Mouse (Mus musculus): Measurements from ENCODE around the gene Prm3. TPM values are rescaled to one million over a fixed set of nuclear protein-coding genes. Genes with fewer than 3 reads are reported as not detected.

Prm3 gene
- polyA plus RNA-seq, 1 experiment from 2014 or later, result not detected

DNA sequence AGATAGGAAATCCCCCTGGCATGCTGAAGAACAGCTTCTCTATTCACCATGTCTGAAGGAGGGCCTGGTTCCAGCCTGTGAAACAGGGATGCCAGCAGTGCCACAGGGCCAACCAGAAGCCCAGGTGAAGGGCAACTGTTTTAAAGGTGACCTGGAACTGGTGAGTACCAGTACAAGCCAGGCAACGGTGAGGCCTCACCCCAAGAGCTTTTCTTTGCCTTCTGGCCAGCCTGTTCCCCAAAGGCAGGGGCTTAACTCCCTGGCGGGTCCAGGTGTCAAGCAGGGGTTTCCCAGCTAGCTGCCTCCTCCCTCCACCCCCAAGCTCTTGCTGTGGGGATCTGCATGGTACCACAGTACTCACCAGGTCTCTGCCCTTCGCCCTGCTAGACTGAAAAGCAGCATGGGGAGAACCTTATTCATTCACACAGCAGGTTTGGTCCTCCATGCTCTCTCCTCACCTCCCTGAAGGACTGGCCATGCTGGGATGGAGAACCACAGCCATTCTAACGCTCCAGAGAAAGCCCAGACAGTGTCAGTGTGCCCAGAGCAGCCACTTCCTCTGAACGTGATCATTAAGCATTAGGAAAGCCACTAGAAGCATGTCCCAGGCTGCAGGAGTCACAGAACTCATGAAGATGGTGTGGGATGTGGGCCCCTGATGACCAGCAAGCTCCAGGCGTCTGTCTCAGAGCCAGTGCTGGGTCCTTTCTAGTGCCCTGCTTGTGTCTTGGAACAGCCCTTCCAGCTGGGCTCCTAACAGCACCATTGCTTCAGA lies 8.2 kb downstream of the Prm3 start:
- 0 out of 2 replicates have a peak overlapping the region, but pooled peaks have one; percentile 28 for H3K9ac ChIP-seq
- no peak for ATAC-seq (ENCODE audit: insufficient number of reproducible peaks, insufficient read depth, low FRiP score, low TSS enrichment)
- H3K4me3 ChIP-seq, result peak overlapping the region; percentile 52; the same call in 1 of the 2 replicates
- peak overlapping the region; percentile 78 for H3K27ac ChIP-seq
- 41% methylated on average over 6 of the region's 6 CpGs for WGBS
- no peaks in the 10 kb centered on the region for H3K9me3 ChIP-seq
- H3K36me3 ChIP-seq, result no peaks in the 10 kb centered on the region
- peak overlapping the region; percentile 98 for H3K4me2 ChIP-seq (replicated peaks)
- no peaks in the 10 kb centered on the region for H3K27me3 ChIP-seq
- peaks cover 30% of the 10 kb centered on the region for H3K4me1 ChIP-seq

DNA sequence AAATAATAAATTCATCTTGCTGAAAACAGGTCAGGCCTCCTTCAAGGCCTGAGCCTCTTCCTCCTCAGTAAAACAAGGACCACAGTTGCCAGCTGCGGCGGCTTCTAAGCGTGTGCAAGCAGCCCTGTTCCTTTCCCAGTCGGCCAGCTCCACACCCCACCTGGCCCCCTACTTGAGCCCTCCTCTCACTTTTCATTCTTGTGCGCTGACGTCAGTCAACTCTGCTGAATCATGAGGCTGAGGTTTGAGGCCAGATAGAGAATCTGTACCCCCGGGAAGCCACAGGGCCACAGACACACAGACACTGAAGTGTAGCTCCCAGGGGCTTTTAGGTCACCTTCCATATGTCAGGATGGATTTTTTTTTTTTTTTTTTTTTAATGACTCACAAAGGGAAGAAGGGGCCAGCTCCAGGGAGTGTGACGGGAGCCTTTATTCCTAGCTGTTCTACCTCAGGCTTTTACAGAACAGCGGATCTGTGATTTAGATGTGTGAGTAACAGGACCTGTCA lies 8.8 kb downstream of the Prm3 start:
- 24% methylated on average over 9 of the region's 9 CpGs for WGBS
- Histone ChIP-seq H3K36me3 (no peaks in the 10 kb centered on the region), H3K9me3 (no peaks in the 10 kb centered on the region), H3K9ac (no peak overlapping the region), H3K4me1 (peaks cover 30% of the 10 kb centered on the region), H3K27ac (peak overlapping the region; percentile 78), H3K27me3 (no peaks in the 10 kb centered on the region), H3K4me2 (replicated peaks) (peak overlapping the region; percentile 98), H3K4me3 (no peak overlapping the region)
- ATAC-seq (ENCODE audit: insufficient number of reproducible peaks, insufficient read depth, low FRiP score, low TSS enrichment), result no peak

DNA sequence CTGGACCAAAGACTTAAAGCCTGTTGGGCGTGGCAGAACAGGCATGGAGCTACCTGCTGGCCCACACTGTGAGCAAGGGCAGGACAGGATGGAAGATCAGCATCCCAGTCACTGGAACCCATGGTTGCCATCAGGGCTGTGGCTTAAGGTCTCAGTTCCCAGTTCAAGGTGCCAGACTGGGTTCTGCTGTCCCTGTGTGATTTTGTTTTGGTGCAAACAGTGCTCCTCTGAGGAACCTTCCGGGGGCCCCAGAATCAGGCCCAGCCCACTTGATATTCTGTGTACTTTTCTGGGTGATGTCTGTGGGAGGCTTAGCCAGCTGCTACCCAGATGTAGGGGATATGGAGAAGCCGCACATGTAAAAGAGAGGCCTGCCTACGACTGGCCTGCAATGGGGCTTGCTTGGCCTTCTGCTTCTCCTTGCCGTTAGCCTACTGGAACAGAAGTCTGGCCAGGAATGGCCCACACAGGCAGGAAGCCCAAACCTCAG lies 10.0 kb downstream of the Prm3 start:
- H3K9me3 ChIP-seq, result no peaks in the 10 kb centered on the region
- no peak overlapping the region for H3K4me2 ChIP-seq (replicated peaks)
- H3K4me3 ChIP-seq, result no peak overlapping the region
- H3K36me3 ChIP-seq, result no peaks in the 10 kb centered on the region
- no peak overlapping the region for H3K9ac ChIP-seq
- 60% methylated on average over 5 of the region's 5 CpGs for WGBS
- H3K27ac ChIP-seq, result peak overlapping the region; percentile 66
- no peaks in the 10 kb centered on the region for H3K27me3 ChIP-seq
- ATAC-seq (ENCODE audit: insufficient number of reproducible peaks, insufficient read depth, low FRiP score, low TSS enrichment), result no peak
- H3K4me1 ChIP-seq, result peaks cover 30% of the 10 kb centered on the region

DNA sequence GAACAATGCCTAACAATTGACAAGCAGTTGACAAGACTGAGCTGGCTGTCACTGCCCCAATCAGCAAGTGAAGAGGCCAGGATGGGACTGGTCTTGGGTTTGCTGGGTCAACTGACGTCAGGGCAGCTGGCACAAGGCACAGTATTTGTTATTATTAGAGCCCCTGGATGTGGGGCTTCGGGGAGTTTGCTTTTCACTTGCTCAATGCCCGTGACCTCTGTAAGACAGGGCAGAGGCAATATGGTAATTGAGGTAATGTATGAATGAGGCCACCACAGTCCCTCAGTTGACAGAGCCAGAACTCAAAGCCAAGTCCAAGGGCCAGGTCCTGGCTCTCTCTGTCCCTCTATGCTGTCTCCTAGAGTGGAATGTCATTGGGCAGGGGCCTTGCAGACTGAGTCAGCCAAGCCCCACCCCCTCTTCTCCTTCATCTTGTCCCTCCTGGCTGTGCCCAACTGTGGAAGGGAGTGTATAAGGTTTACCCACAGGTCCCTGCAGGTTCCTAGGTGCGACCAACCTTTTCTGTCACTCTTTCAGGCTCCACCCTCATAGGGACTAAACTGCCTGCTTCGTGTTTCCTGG lies 13.0 kb downstream of the Prm3 start:
- no peak overlapping the region for H3K27ac ChIP-seq
- no peaks in the 10 kb centered on the region for H3K36me3 ChIP-seq
- H3K4me1 ChIP-seq, result peaks cover 18% of the 10 kb centered on the region
- no peak overlapping the region for H3K4me3 ChIP-seq
- no peak overlapping the region for H3K9ac ChIP-seq
- ATAC-seq (ENCODE audit: insufficient number of reproducible peaks, insufficient read depth, low FRiP score, low TSS enrichment), result no peak
- no peak overlapping the region for H3K4me2 ChIP-seq (replicated peaks)
- WGBS, result 68% methylated on average over 5 of the region's 5 CpGs
- H3K27me3 ChIP-seq, result no peaks in the 10 kb centered on the region
- H3K9me3 ChIP-seq, result no peaks in the 10 kb centered on the region

- no peak for ATAC-seq (ENCODE audit: insufficient number of reproducible peaks, insufficient read depth, low FRiP score, low TSS enrichment)
- Histone ChIP-seq H3K9ac (no peak overlapping the region), H3K4me1 (peaks cover 5% of the 10 kb centered on the region), H3K4me3 (no peak overlapping the region), H3K27ac (no peak overlapping the region), H3K4me2 (replicated peaks) (no peak overlapping the region), H3K27me3 (no peaks in the 10 kb centered on the region), H3K9me3 (no peaks in the 10 kb centered on the region), H3K36me3 (no peaks in the 10 kb centered on the region)
- WGBS, result 50% methylated on average over 7 of the region's 7 CpGs
Measured at GRCm38 (mm10) chr16:10776322-10776721, 14.4 kb downstream of the Prm3 start.

GRCm38 (mm10) chr16:10774726-10775125 lies 16.0 kb downstream of the Prm3 start:
- H3K4me1 ChIP-seq, result peaks cover 8% of the 10 kb centered on the region; the same call in 1 of the 2 replicates
- H3K36me3 ChIP-seq, result no peaks in the 10 kb centered on the region
- H3K27me3 ChIP-seq, result no peaks in the 10 kb centered on the region
- H3K27ac ChIP-seq, result no peak overlapping the region
- ATAC-seq (ENCODE audit: insufficient number of reproducible peaks, insufficient read depth, low FRiP score, low TSS enrichment), result no peak
- 71% methylated on average over 4 of the region's 4 CpGs for WGBS
- no peak overlapping the region for H3K9ac ChIP-seq
- H3K4me3 ChIP-seq, result no peak overlapping the region
- no peak overlapping the region for H3K4me2 ChIP-seq (replicated peaks)
- no peaks in the 10 kb centered on the region for H3K9me3 ChIP-seq

- WGBS, result 85% methylated on average over 8 of the region's 8 CpGs
- H3K27me3 ChIP-seq, result 0 out of 2 replicates have a peak, but pooled peaks cover 3% of the 10 kb centered on the region
- no peak overlapping the region for H3K4me3 ChIP-seq
- no peak overlapping the region for H3K9ac ChIP-seq
- peaks cover 11% of the 10 kb centered on the region; the same call in 1 of the 2 replicates for H3K4me1 ChIP-seq
- no peak overlapping the region for H3K27ac ChIP-seq
- no peak for ATAC-seq (ENCODE audit: insufficient number of reproducible peaks, insufficient read depth, low FRiP score, low TSS enrichment)
- no peak overlapping the region for H3K4me2 ChIP-seq (replicated peaks)
- H3K36me3 ChIP-seq, result no peaks in the 10 kb centered on the region
- H3K9me3 ChIP-seq, result no peaks in the 10 kb centered on the region
Measured at GRCm38 (mm10) chr16:10773543-10773942, 17.2 kb downstream of the Prm3 start.

GRCm38 (mm10) chr16:10771769-10772510 lies 18.8 kb downstream of the Prm3 start:
- no peak overlapping the region for H3K27ac ChIP-seq
- H3K27me3 ChIP-seq, result 0 out of 2 replicates have a peak, but pooled peaks cover 4% of the 10 kb centered on the region
- H3K4me1 ChIP-seq, result peaks cover 11% of the 10 kb centered on the region; the same call in 1 of the 2 replicates
- no peak for ATAC-seq (ENCODE audit: insufficient number of reproducible peaks, insufficient read depth, low FRiP score, low TSS enrichment)
- H3K36me3 ChIP-seq, result no peaks in the 10 kb centered on the region
- 55% methylated on average over 19 of the region's 19 CpGs for WGBS
- H3K9me3 ChIP-seq, result no peaks in the 10 kb centered on the region
- no peak overlapping the region for H3K4me3 ChIP-seq
- H3K9ac ChIP-seq, result no peak overlapping the region
- no peak overlapping the region for H3K4me2 ChIP-seq (replicated peaks)

DNA sequence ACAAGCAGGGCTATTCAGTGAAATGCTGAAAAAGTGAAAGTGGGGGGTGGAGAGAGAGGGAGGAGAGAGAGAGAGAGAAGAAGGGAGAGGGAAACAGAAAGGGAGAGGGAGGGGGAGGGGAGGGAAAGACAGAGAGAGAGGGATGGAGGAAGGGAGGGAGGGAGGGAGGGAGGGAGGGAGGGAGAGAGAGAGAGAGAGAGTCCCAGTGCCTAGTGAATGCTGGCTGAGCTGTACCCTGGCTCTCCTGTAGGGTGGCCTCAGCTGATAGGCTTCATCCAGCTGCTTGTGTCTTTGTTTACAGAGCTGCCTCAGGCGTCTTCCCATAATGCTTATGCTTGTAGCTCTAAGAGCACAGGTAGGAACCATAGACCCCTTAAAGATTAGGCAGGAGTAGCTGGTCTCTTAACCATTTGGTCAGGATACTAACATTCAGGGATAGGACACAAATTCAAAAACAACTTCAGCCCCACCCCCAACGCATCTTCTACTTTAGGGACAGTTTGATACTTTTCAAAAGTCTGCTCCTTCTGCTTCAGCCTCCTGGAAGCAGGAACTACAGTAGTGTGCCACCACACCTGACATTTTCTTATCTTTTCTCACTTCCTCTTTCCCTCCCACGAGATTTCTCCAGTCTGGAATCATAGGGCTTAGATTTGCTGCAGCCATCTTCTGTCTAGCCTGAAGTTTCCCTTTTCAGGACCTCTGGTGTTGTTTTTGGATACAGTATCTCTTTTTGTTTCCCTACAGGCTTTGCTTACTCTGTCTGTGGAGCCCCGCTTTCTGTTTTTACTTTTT lies 20.0 kb downstream of the Prm3 start:
- Histone ChIP-seq H3K27ac (no peak overlapping the region), H3K36me3 (no peaks in the 10 kb centered on the region), H3K4me3 (no peak overlapping the region), H3K9me3 (no peaks in the 10 kb centered on the region), H3K9ac (no peak overlapping the region), H3K4me2 (replicated peaks) (no peak overlapping the region), H3K27me3 (0 out of 2 replicates have a peak, but pooled peaks cover 4% of the 10 kb centered on the region), H3K4me1 (peaks cover 11% of the 10 kb centered on the region; the same call in 1 of the 2 replicates)
- ATAC-seq (ENCODE audit: insufficient number of reproducible peaks, insufficient read depth, low FRiP score, low TSS enrichment), result no peak
- 43% methylated on average over 4 of the region's 4 CpGs for WGBS

DNA sequence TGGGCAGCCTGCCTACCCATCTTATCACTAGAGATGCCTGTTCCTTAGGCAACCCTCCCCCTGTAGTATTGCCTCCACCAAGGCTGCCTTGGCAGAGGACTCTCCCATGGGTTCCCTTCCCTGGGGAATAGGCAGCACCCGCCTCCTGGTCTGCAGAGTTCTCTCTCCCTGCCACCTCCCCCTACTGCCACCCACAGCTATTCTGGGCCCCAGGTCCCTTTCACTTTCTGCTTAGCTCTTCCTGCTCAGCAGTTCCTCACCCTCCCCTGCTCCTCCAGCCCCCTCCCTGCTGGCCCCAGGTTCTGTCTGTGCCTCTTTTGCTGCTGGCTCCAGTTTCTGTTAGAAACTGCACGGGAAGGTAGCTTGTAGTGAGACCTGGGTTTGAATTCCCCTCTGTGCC lies 21.1 kb downstream of the Prm3 start:
- no peak overlapping the region for H3K4me3 ChIP-seq
- H3K36me3 ChIP-seq, result no peaks in the 10 kb centered on the region
- no peak for ATAC-seq (ENCODE audit: insufficient number of reproducible peaks, insufficient read depth, low FRiP score, low TSS enrichment)
- H3K4me1 ChIP-seq, result peaks cover 11% of the 10 kb centered on the region; the same call in 1 of the 2 replicates
- no peak overlapping the region for H3K4me2 ChIP-seq (replicated peaks)
- no peak overlapping the region for H3K27ac ChIP-seq
- H3K27me3 ChIP-seq, result 0 out of 2 replicates have a peak, but pooled peaks cover 4% of the 10 kb centered on the region
- 37% methylated on average over 2 of the region's 2 CpGs for WGBS
- H3K9me3 ChIP-seq, result no peaks in the 10 kb centered on the region
- no peak overlapping the region for H3K9ac ChIP-seq

DNA sequence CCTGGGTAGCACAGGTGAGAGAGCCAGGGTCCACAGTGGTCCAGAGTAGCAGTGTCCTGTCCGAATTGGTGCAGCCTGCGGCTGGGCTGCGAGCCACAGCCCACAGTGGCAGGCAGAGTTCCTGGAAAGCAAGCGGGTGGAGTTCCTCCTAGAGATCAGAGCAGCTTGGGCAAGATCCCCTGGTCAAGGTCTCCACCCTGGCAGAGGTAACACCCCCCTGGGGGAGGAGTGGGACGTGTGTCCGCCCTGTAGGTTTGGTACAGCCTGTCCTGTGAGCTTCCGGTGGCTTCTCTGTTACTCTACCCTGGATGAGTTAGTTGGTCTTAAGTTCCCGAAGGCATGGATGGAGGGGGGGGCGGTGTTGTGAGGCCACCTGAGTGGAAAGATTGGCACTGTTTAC lies 21.9 kb downstream of the Prm3 start:
- Histone ChIP-seq H3K9ac (no peak overlapping the region), H3K4me1 (peaks cover 11% of the 10 kb centered on the region; the same call in 1 of the 2 replicates), H3K27me3 (0 out of 2 replicates have a peak, but pooled peaks cover 4% of the 10 kb centered on the region), H3K27ac (no peak overlapping the region), H3K4me2 (replicated peaks) (no peak overlapping the region), H3K9me3 (no peaks in the 10 kb centered on the region), H3K4me3 (no peak overlapping the region), H3K36me3 (no peaks in the 10 kb centered on the region)
- no peak for ATAC-seq (ENCODE audit: insufficient number of reproducible peaks, insufficient read depth, low FRiP score, low TSS enrichment)
- WGBS, result 60% methylated on average over 9 of the region's 9 CpGs

Data from embryonic facial prominence, embryonic 12.5 days (tissue).